Mouse (Mus musculus) regulatory T cell (primary cell): ENCODE results near the gene Sun3.

Source experiments
- in situ Hi-C: fragments of 300-600 bp; cut with MboI, MseI; formaldehyde crosslinking; loops from one replicate; pipeline ENCODE4 v1.15.1; 2025; ENCODE audit warnings: high pct_unique_total_duplicates

Sun3 gene

GRCm38 (mm10) chr11:9048703-9049060, at the start of gene Sun3:
Gene Sun3 (minus strand): TSS chr11:9048991.
- in situ Hi-C loops = no loop called here

DNA sequence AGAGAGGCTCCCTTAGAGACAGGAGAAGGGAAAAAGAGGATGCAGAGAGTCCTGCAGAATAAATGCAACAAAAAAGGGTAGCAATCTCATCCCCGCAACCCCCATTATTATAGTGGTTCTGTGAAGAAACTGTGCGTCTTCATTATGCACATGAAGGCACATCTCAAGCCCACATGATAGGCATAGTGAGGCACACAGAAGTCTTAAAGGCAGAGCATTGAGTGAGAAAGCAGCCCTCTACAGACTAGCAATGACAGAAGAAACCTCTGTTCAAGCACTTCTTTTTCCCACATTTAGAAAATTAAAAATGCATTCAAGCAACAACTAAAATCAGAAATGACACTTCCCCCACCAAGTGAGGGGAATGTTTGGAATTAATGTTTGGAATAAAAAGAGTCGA, 27.7 kb upstream of the Sun3 start:
- in situ Hi-C loops = no loop called here

- in situ Hi-C loops = no loop called here
Measured at GRCm38 (mm10) chr11:9060484-9060883, 11.7 kb upstream of the Sun3 start.

DNA sequence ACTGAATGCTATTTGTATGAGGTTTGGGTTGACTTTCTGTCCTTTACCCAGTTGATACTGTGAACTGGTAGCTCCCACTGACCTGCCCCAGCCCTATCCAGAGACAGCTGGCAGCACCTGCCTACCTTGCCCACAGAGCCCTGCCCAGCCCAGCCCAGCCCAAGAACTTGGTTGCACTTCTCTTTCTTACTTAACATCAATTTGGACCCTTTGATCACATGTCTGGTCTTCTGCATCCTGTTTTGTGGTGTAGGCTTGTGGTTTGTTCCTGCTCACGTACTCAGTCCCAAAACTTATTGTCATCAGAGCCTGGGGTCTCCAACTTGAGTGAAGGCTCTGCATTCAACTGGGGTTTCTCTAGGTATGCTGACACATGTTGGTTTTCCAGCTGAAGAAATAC, 11.2 kb upstream of the Sun3 start:
- in situ Hi-C loops = no loop called here

DNA sequence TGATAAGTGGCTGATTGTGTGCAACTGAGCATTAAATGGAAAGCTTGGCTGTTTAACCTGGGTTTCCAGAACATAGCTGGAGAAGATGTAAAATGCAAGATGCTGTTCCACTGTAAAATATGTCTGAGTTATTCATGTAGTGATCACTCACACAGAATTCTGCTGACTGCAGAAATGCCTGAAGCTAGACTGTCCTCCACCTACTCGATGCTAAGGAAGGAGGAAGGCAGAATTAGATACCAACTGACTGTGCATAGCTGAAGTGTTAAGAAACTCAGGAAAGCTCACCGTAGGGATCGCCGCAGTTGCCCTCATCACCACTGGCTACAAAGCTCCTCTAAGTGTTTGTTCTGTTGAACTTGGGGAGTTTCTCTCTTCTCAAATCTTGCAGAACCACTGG, 8.9 kb upstream of the Sun3 start:
- in situ Hi-C loops = no loop called here

GRCm38 (mm10) chr11:9056937-9057336, 8.1 kb upstream of the Sun3 start:
- in situ Hi-C loops = no loop called here

- in situ Hi-C loops = no loop called here
Measured at GRCm38 (mm10) chr11:9051895-9052294, 3.1 kb upstream of the Sun3 start.

GRCm38 (mm10) chr11:9050241-9050640, 1.4 kb upstream of the Sun3 start:
- in situ Hi-C loops = no loop called here

- in situ Hi-C loops = no loop called here
Measured at GRCm38 (mm10) chr11:9048011-9048702, 634 bp downstream of the Sun3 start, which contains the start of gene Gm11992. Gene Gm11992 (plus strand): TSS chr11:9048594.

GRCm38 (mm10) chr11:9047044-9047443, 1.7 kb downstream of the Sun3 start:
- in situ Hi-C loops = no loop called here

GRCm38 (mm10) chr11:9046546-9046945, 2.2 kb downstream of the Sun3 start:
- in situ Hi-C loops = no loop called here

- in situ Hi-C loops = no loop called here
Measured at GRCm38 (mm10) chr11:9031530-9031929, 17.3 kb downstream of the Sun3 start.

DNA sequence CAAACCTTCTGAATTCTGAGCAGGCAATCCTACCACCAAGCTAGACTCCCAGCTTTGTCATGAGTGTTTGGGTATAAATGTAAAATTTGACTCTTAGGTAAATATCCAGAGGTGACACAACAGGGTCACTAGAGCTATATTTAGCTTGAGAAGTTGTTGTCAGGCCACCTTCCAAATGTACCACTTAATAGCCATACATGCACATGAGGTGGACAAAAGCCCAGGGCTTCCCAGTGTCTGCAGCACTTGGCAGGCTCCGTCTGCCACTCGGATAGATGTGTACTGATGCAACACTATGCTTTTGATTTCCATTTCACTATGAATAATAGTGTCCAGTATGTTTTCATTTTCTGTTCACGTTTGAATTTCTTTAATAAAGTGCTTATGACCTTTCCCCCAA, 23.6 kb downstream of the Sun3 start:
- in situ Hi-C loops = no loop called here

DNA sequence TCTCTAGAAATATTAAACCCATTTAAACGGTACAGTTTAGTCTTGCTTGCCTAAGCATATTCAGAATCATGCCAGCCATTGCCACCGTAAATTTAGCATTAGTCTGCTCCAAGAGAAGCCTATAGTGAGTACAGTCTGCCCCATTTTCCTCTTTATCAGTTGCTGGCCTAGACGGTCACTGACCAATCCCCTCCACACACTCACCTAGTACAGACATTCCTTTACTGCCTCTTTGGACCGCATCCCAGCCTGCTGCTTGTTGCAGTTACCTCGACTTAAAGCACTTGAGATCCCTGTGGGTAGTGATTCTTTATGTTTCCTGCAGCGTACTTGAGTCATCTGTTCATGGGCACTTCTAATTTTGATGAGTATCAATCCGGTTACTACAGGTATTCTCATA, 24.0 kb downstream of the Sun3 start:
- in situ Hi-C loops = no loop called here

- in situ Hi-C loops = no loop called here
Measured at GRCm38 (mm10) chr11:9020207-9020606, 28.6 kb downstream of the Sun3 start.

DNA sequence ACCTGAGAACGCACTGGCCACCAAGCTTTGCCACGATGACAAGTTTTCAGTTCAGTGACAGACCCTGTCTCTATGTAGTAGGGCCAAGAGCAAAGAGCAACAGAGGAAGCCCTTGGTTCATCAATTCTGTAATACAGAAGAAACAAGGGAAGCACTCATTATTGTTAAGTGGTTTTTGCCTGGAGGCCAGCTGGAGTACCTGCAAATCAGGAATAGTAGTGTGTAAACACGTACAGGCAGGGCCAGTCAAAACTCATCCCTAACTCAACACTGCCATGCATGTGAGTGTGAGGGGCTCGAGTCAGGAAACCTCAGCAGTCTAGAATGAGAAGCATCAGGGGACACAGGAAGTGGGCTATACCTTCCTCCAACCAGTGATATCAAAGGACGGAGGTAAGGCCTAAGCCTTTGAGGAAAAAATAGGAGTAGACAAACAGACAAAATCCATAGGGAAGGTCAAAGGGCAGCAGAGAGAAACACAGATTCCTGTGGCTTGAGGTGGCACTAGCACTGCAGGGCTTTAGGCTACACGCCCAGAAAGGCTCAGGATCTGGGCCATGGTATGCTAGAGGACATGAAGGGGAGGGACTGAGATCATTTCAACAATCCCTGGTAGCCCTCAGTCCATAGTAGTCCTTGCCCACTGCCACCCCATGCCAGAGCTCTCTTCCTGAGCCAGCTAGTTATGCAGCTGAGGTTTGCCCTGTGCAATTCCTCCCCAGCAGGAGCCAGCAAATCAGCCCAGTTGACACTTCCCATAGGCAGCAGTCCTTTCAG, 30.1 kb downstream of the Sun3 start:
- in situ Hi-C loops = no loop called here

GRCm38 (mm10) chr11:9014740-9015139, 34.1 kb downstream of the Sun3 start:
- in situ Hi-C loops = no loop called here

- in situ Hi-C loops = no loop called here
Measured at GRCm38 (mm10) chr11:9011348-9011747, 37.4 kb downstream of the Sun3 start.

DNA sequence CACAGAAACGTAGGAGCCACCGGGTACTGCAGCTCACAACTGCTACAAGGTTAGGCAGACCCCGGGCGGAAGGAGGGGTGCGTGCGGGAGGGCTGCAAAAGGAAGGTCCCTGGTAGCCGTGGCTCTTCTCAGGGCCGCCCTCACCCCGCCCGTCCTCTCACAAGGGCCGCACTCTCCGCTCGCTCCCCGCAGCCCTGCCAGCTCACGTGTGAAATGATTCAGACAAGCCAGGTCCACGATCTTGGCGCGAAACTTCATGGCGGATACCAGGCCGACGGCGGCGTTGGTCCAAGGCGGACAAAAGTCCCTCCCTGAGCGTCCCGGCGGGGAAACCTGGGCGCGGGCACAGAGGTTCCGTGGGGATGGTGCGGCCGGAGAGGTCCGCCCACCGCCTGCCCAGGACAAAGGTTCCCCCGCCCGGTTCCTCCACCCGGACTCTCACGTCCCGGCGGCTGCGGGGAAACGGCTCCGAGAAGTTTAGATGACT, 37.9 kb downstream of the Sun3 start, which contains the start of gene Hus1:
Gene Hus1, minus strand, starts transcription at position 339 of the 487 bp plus-strand sequence.
- in situ Hi-C loops = no loop called here

- in situ Hi-C loops = no loop called here
Measured at GRCm38 (mm10) chr11:9010416-9010815, 38.4 kb downstream of the Sun3 start.

GRCm38 (mm10) chr11:9008761-9009160, 40.0 kb downstream of the Sun3 start:
- in situ Hi-C loops = no loop called here

DNA sequence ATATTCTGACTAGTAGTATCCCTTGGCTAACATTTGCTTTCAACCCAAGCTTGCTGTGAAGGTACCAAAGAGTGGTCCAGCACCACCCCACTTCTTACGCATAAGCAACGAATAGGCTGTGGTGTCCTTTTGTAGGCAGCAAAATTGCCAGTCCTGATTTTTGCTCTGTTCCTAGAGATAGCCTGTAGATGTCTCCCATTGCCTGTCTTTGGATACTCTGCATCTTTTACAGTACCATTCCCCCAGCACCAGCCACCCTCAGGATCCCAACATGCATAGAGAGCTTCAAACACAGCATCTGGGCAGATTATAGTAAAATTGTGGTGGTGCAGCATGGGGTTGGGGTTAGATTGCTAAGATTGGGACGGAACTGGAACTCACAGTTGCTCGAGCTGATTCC, 60.7 kb downstream of the Sun3 start:
- in situ Hi-C loops = loop anchor here (5.0 kb wide), 1 partner anchor 149 kb away; no protein-coding TSS in a partner anchor

DNA sequence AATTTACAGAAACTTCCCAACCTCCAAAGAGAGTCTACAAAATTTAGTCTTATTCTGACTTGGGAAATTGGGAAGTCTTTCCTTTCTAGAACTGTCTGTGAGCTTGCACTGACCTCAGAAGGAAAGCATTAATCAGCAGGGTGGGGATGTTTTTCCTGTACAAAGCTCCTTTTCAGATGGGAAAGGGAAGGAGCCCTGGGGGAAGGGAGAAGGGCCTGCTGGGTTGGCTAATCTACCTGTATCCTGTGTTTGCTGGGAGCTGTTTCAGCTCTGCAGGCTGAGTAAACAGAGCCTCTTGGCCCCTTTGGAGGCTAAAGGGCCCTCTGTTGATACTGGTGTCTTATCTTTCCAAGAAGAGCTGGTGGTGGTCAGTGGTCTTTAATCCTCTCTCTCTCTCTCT, 62.7 kb downstream of the Sun3 start:
- in situ Hi-C loops = loop anchor here (5.0 kb wide), 1 partner anchor 151 kb away; no protein-coding TSS in a partner anchor
